Mouse (Mus musculus) erythroblast, embryonic 14.5 days (primary cell): Measurements from ENCODE around the gene Gm45837.

Experiments used
- GATA1 ChIP-seq: IDR thresholded peaks from 2 replicates; pipeline ENCODE4 v1.6.1; 2012; ENCODE audit warnings: low read length, inconsistent platforms, mixed read lengths
- TAL1 ChIP-seq: IDR thresholded peaks from 3 replicates; pipeline ENCODE4 v1.6.1; 2012; ENCODE audit warnings: low read length, inconsistent platforms, mixed read lengths

DNA sequence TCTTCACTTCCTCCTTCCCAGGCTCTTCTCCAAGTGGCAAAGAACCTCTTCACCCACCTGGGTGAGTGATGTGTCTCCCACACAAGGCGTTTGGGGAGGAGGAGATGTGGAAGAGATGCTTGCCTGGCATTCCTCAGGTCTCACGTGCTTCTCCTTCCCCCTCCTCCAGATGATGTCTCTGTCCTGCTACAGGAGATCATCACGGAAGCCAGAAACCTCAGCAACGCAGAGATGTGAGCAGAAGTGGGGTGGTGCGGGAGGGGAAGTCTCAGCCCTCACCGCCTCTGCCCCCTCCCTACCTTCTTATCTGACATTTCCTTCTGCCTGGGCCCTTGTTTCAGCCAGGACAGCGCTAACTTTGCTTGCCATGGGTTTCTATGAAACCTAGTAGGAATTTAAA, 93.1 kb downstream of the Gm45837 start:
- no peak for TF ChIP-seq GATA1
- TF ChIP-seq TAL1 = no peak
